Mouse (Mus musculus) Patski (cell line): Measurements from ENCODE around the gene Gm10130. TPM values are rescaled to one million over a fixed set of nuclear protein-coding genes. Genes with fewer than 3 reads are reported as not detected.
"Not testable (repeated sequence)": the region's sequence is repeated elsewhere in the genome, so short reads cannot be mapped to it uniquely, and the experiment has no call there.

Experiments
- ATAC-seq: fragments of 100-300 bp; one replicate; pipeline ENCODE4 v1.8.0; 2021
- CTCF ChIA-PET: fragments of 350-600 bp; sonication (Branson Sonifier 250); formaldehyde crosslinking; loops from one replicate; lab custom pipeline; 2022; ENCODE audit warnings: inconsistent platforms; lab: Charles Lee
- POLR2A ChIA-PET: fragments of 350-600 bp; sonication (Branson Sonifier 250); formaldehyde crosslinking; loops from one replicate; lab custom pipeline; 2022; ENCODE audit warnings: antibody characterized with exemption, inconsistent platforms; lab: Charles Lee
- DNase-seq: peaks from one replicate; pipeline ENCODE4 v3.0.0-alpha.2; 2011; ENCODE audit warnings: low read depth, low spot score
- H3K27me3 ChIP-seq: fragments of 371-371 bp; one replicate; pipeline ENCODE4 v1.5.1; 2021
- CTCF ChIP-seq: fragments of 100-300 bp; IDR thresholded peaks from one replicate; pipeline ENCODE4 v1.5.1; 2021
- in situ Hi-C: fragments of 300-500 bp; cut with MboI; formaldehyde crosslinking; loops from 3 replicates; pipeline ENCODE4 v1.11.1; 2018; ENCODE audit warnings: low pct_unique_long_range_greater_than_20kb, mixed read lengths
- polyA plus RNA-seq: library from polyadenylated mRNA; unstranded; gene quantifications from one replicate; pipeline ENCODE4 v1.2.3, GENCODE M21; 2021

The Gm10130 gene
- polyA plus RNA-seq, 1 experiment from 2014 or later = 1.7 TPM

- in situ Hi-C loops = no loop called here
- H3K27me3 ChIP-seq = no peaks in the 10 kb centered on the region
- TF ChIP-seq CTCF = no peak
- ChIA-PET CTCF (no interaction called here), POLR2A (no interaction called here)
- ATAC-seq = no peak
- no peak for DNase-seq
Observed at GRCm38 (mm10) chr2:150390198-150390597, 66.7 kb downstream of the Gm10130 start.

GRCm38 (mm10) chr2:150412146-150412545 lies 88.6 kb downstream of the Gm10130 start:
- POLR2A ChIA-PET, in situ Hi-C loops, CTCF ChIA-PET, ATAC-seq, DNase-seq, H3K27me3 ChIP-seq: not testable (repeated sequence)

Other genes starting within 250 kb of the Gm10130 start
- gene Zfp120, start 187.0 kb upstream of the Gm10130 start, polyA plus RNA-seq = 6.6 TPM
- not detected for gene Gm10770, start 144.0 kb upstream of the Gm10130 start, polyA plus RNA-seq
- gene Gm14139, start 141.9 kb upstream of the Gm10130 start, polyA plus RNA-seq = 0.45 TPM
- gene Zfp937, start 105.6 kb upstream of the Gm10130 start, polyA plus RNA-seq = 4.8 TPM
- gene Gm21994, start 68.1 kb upstream of the Gm10130 start, polyA plus RNA-seq = 2.8 TPM
- 0.03 TPM for gene Gm14124, start 66.2 kb upstream of the Gm10130 start, polyA plus RNA-seq
- 3.8 TPM for gene 3300002I08Rik, start 39.1 kb downstream of the Gm10130 start, polyA plus RNA-seq
- gene Zfp442, start 127.8 kb downstream of the Gm10130 start, polyA plus RNA-seq = 2.1 TPM
- 0.06 TPM for gene Zfp345, start 161.4 kb downstream of the Gm10130 start, polyA plus RNA-seq
- gene Cst7, start 246.7 kb downstream of the Gm10130 start, polyA plus RNA-seq = not detected